Mouse (Mus musculus): ENCODE data around the gene BC049715. TPM values are rescaled to one million over a fixed set of nuclear protein-coding genes. Genes with fewer than 3 reads are reported as not detected.

Gene BC049715
- polyA plus RNA-seq, 1 experiment from 2014 or later = 1.8 TPM

GRCm38 (mm10) chr6:136856071-136856636, 28.7 kb downstream of the BC049715 start:
- Histone ChIP-seq H3K36me3 (no peaks in the 10 kb centered on the region), H3K9ac (no peak overlapping the region), H3K27ac (peak overlapping the region; percentile 79), H3K4me3 (peak overlapping the region; percentile 0; the same call in 1 of the 2 replicates), H3K4me2 (replicated peaks) (peak overlapping the region; percentile 27), H3K27me3 (no peaks in the 10 kb centered on the region), H3K4me1 (peaks cover 43% of the 10 kb centered on the region), H3K9me3 (no peaks in the 10 kb centered on the region)
- 42% methylated on average over 14 of the region's 14 CpGs for whole genome bisulfite sequencing
- ATAC-seq (ENCODE audit: low FRiP score, low read depth) = peak; percentile 29; the same call in 1 of the 2 replicates

GRCm38 (mm10) chr6:136857186-136857872, 29.9 kb downstream of the BC049715 start, which contains the start of gene Art4:
Gene Art4 (minus strand): TSS chr6:136857733.
- Histone ChIP-seq H3K4me3 (peak within 1 kb of the TSS; percentile 21), H3K36me3 (no peaks in the 10 kb centered on the region), H3K9ac (peak within 1 kb of the TSS; percentile 35; the same call in 1 of the 2 replicates), H3K4me2 (replicated peaks) (peak within 1 kb of the TSS; percentile 31), H3K4me1 (peaks cover 35% of the 10 kb centered on the region), H3K27ac (peak within 1 kb of the TSS; percentile 39), H3K27me3 (no peaks in the 10 kb centered on the region), H3K9me3 (no peaks in the 10 kb centered on the region)
- ATAC-seq (ENCODE audit: low FRiP score, low read depth) = no peak
- 59% methylated on average over 18 of the region's 18 CpGs for WGBS

GRCm38 (mm10) chr6:136857873-136858260, 30.4 kb downstream of the BC049715 start:
- H3K36me3 ChIP-seq = no peaks in the 10 kb centered on the region
- no peak overlapping the region for H3K4me3 ChIP-seq
- peak overlapping the region; percentile 35; the same call in 1 of the 2 replicates for H3K9ac ChIP-seq
- no peak for ATAC-seq (ENCODE audit: low FRiP score, low read depth)
- H3K9me3 ChIP-seq = no peaks in the 10 kb centered on the region
- H3K4me1 ChIP-seq = peaks cover 30% of the 10 kb centered on the region
- peak overlapping the region; percentile 31 for H3K4me2 ChIP-seq (replicated peaks)
- 21% methylated on average over 11 of the region's 11 CpGs for WGBS
- H3K27ac ChIP-seq = peak overlapping the region; percentile 39; the same call in 1 of the 2 replicates
- no peaks in the 10 kb centered on the region for H3K27me3 ChIP-seq

- H3K9ac ChIP-seq = no peak overlapping the region
- no peaks in the 10 kb centered on the region for H3K36me3 ChIP-seq
- 74% methylated on average over 8 of the region's 8 CpGs for WGBS
- ATAC-seq (ENCODE audit: low FRiP score, low read depth) = no peak
- H3K4me3 ChIP-seq = no peak overlapping the region
- H3K4me1 ChIP-seq = peaks cover 29% of the 10 kb centered on the region
- no peaks in the 10 kb centered on the region for H3K9me3 ChIP-seq
- H3K27me3 ChIP-seq = no peaks in the 10 kb centered on the region
- H3K4me2 ChIP-seq (replicated peaks) = no peak overlapping the region
- no peak overlapping the region for H3K27ac ChIP-seq
Measured at GRCm38 (mm10) chr6:136858420-136858819, 31.0 kb downstream of the BC049715 start.

- ATAC-seq (ENCODE audit: low FRiP score, low read depth) = 0 out of 2 replicates have a peak, but pooled peaks have one; percentile 20
- Histone ChIP-seq H3K27ac (no peak overlapping the region), H3K9me3 (no peaks in the 10 kb centered on the region), H3K4me2 (replicated peaks) (no peak overlapping the region), H3K27me3 (no peaks in the 10 kb centered on the region), H3K36me3 (no peaks in the 10 kb centered on the region), H3K4me1 (peaks cover 23% of the 10 kb centered on the region), H3K9ac (no peak overlapping the region), H3K4me3 (no peak overlapping the region)
- 44% methylated on average over 9 of the region's 9 CpGs for WGBS
Measured at GRCm38 (mm10) chr6:136861020-136861419, 33.6 kb downstream of the BC049715 start.

GRCm38 (mm10) chr6:136865360-136865759, 37.9 kb downstream of the BC049715 start:
- 91% methylated on average over 5 of the region's 5 CpGs for WGBS
- Histone ChIP-seq H3K27me3 (no peaks in the 10 kb centered on the region), H3K4me1 (peaks cover 32% of the 10 kb centered on the region), H3K9ac (no peak overlapping the region), H3K9me3 (no peaks in the 10 kb centered on the region), H3K4me3 (no peak overlapping the region), H3K27ac (no peak overlapping the region), H3K4me2 (replicated peaks) (no peak overlapping the region), H3K36me3 (no peaks in the 10 kb centered on the region)
- no peak for ATAC-seq (ENCODE audit: low FRiP score, low read depth)

GRCm38 (mm10) chr6:136866150-136866549, 38.7 kb downstream of the BC049715 start:
- Histone ChIP-seq H3K27me3 (no peaks in the 10 kb centered on the region), H3K4me1 (peaks cover 32% of the 10 kb centered on the region), H3K4me2 (replicated peaks) (no peak overlapping the region), H3K36me3 (no peaks in the 10 kb centered on the region), H3K4me3 (no peak overlapping the region), H3K9ac (no peak overlapping the region), H3K9me3 (no peaks in the 10 kb centered on the region), H3K27ac (no peak overlapping the region)
- no peak for ATAC-seq (ENCODE audit: low FRiP score, low read depth)
- WGBS = 73% methylated on average over 4 of the region's 4 CpGs

- H3K9me3 ChIP-seq = no peaks in the 10 kb centered on the region
- H3K9ac ChIP-seq = no peak overlapping the region
- WGBS = 65% methylated on average over 5 of the region's 5 CpGs
- no peak overlapping the region for H3K4me3 ChIP-seq
- peaks cover 44% of the 10 kb centered on the region for H3K4me1 ChIP-seq
- H3K36me3 ChIP-seq = 0 out of 2 replicates have a peak, but pooled peaks cover 5% of the 10 kb centered on the region
- no peak for ATAC-seq (ENCODE audit: low FRiP score, low read depth)
- no peaks in the 10 kb centered on the region for H3K27me3 ChIP-seq
- H3K27ac ChIP-seq = no peak overlapping the region
- H3K4me2 ChIP-seq (replicated peaks) = no peak overlapping the region
Measured at GRCm38 (mm10) chr6:136868921-136869320, 41.5 kb downstream of the BC049715 start.

- H3K27me3 ChIP-seq = no peaks in the 10 kb centered on the region
- 14% methylated on average over 8 of the region's 8 CpGs for WGBS
- H3K27ac ChIP-seq = peak overlapping the region; percentile 64; the same call in 1 of the 2 replicates
- peak overlapping the region; percentile 46 for H3K4me3 ChIP-seq
- H3K9ac ChIP-seq = peak overlapping the region; percentile 48
- peaks cover 32% of the 10 kb centered on the region for H3K4me1 ChIP-seq
- H3K9me3 ChIP-seq = no peaks in the 10 kb centered on the region
- H3K36me3 ChIP-seq = 0 out of 2 replicates have a peak, but pooled peaks cover 5% of the 10 kb centered on the region
- peak overlapping the region; percentile 57 for H3K4me2 ChIP-seq (replicated peaks)
- ATAC-seq (ENCODE audit: low FRiP score, low read depth) = 0 out of 2 replicates have a peak, but pooled peaks have one; percentile 21
Measured at GRCm38 (mm10) chr6:136874599-136874998, 47.2 kb downstream of the BC049715 start.

GRCm38 (mm10) chr6:136875670-136876069, 48.2 kb downstream of the BC049715 start, which contains the start of gene Mgp:
Gene Mgp (minus strand): TSS chr6:136875823.
- ATAC-seq (ENCODE audit: low FRiP score, low read depth) = peak; percentile 90
- Histone ChIP-seq H3K9me3 (no peaks in the 10 kb centered on the region), H3K36me3 (0 out of 2 replicates have a peak, but pooled peaks cover 5% of the 10 kb centered on the region), H3K27ac (peak within 1 kb of the TSS; percentile 85), H3K4me2 (replicated peaks) (peak within 1 kb of the TSS; percentile 63), H3K27me3 (no peaks in the 10 kb centered on the region), H3K4me1 (peaks cover 32% of the 10 kb centered on the region), H3K4me3 (peak within 1 kb of the TSS; percentile 46), H3K9ac (peak within 1 kb of the TSS; percentile 67)
- 15% methylated on average over 9 of the region's 9 CpGs for WGBS

- Histone ChIP-seq H3K36me3 (no peaks in the 10 kb centered on the region), H3K4me2 (replicated peaks) (no peak overlapping the region), H3K27ac (no peak overlapping the region), H3K9ac (no peak overlapping the region), H3K9me3 (no peaks in the 10 kb centered on the region), H3K27me3 (no peaks in the 10 kb centered on the region), H3K4me1 (peaks cover 20% of the 10 kb centered on the region; the same call in 1 of the 2 replicates), H3K4me3 (no peak overlapping the region)
- peak; percentile 32; the same call in 1 of the 2 replicates for ATAC-seq (ENCODE audit: low FRiP score, low read depth)
- 48% methylated on average over 8 of the region's 8 CpGs for WGBS
Measured at GRCm38 (mm10) chr6:136881678-136882077, 54.3 kb downstream of the BC049715 start.

- H3K27ac ChIP-seq = no peak overlapping the region
- no peaks in the 10 kb centered on the region for H3K9me3 ChIP-seq
- 90% methylated on average over 3 of the region's 3 CpGs for WGBS
- H3K27me3 ChIP-seq = no peaks in the 10 kb centered on the region
- no peak overlapping the region for H3K4me2 ChIP-seq (replicated peaks)
- H3K4me3 ChIP-seq = no peak overlapping the region
- H3K9ac ChIP-seq = no peak overlapping the region
- ATAC-seq (ENCODE audit: low FRiP score, low read depth) = no peak
- no peaks in the 10 kb centered on the region for H3K36me3 ChIP-seq
- peaks cover 26% of the 10 kb centered on the region for H3K4me1 ChIP-seq
Measured at GRCm38 (mm10) chr6:136883431-136883915, 56.0 kb downstream of the BC049715 start.
